Mouse (Mus musculus) intestine, embryonic 15.5 days (tissue): Measurements from ENCODE around the gene Gna11. TPM values are rescaled to one million over a fixed set of nuclear protein-coding genes. Genes with fewer than 3 reads are reported as not detected.
A peak's percentile ranks its signal among the peaks of the same experiment; 100 is the strongest.

Experiments used
- ATAC-seq: fragments of 200-750 bp; cut with Nextera tagmentation; 2 replicates; pipeline ENCODE4 v1.8.0; 2017; ENCODE audit warnings: moderate TSS enrichment, moderate library complexity
- H3K27ac ChIP-seq: fragments of 300-500 bp; sonication (generic); 2 replicates; pipeline ENCODE4 v1.5.1; 2015; ENCODE audit warnings: mild to moderate bottlenecking, inconsistent platforms
- H3K27me3 ChIP-seq: fragments of 300-500 bp; sonication (generic); replicated peaks from 2 replicates; pipeline ENCODE4 v1.6.1; 2015; ENCODE audit warnings: inconsistent platforms
- H3K36me3 ChIP-seq: fragments of 300-500 bp; sonication (generic); 2 replicates; pipeline ENCODE4 v1.6.1; 2015; ENCODE audit warnings: inconsistent platforms
- H3K4me1 ChIP-seq: fragments of 300-500 bp; sonication (generic); replicated peaks from 2 replicates; pipeline ENCODE4 v1.6.1; 2015; ENCODE audit warnings: inconsistent platforms
- H3K4me2 ChIP-seq: fragments of 300-500 bp; sonication (generic); replicated peaks from 2 replicates; pipeline ENCODE4 v1.6.1; 2015; ENCODE audit warnings: mild to moderate bottlenecking, inconsistent platforms
- H3K4me3 ChIP-seq: fragments of 300-500 bp; sonication (generic); replicated peaks from 2 replicates; pipeline ENCODE4 v1.5.1; 2015; ENCODE audit warnings: inconsistent platforms
- H3K9ac ChIP-seq: fragments of 300-500 bp; sonication (generic); 2 replicates; pipeline ENCODE4 v1.6.1; 2015; ENCODE audit warnings: inconsistent platforms
- H3K9me3 ChIP-seq: fragments of 300-500 bp; sonication (generic); 2 replicates; pipeline ENCODE4 v1.6.1; 2016; ENCODE audit warnings: inconsistent platforms
- WGBS: fragments of 180-500 bp; shearing (Covaris S2); methylation state at CpG from one replicate; pipeline ENCODE4 v1.1.7; 2015; 5-methylcytosine and 5-hydroxymethylcytosine counted together
- polyA plus RNA-seq: library from polyadenylated mRNA; unstranded; fragments of >200 nt; fragmentation: Nextera tagmentation; extraction: Ambion mirVana; gene quantifications from 2 replicates; pipeline ENCODE4 v1.2.1, GENCODE M21; 2015

The Gna11 gene
- polyA plus RNA-seq, 1 experiment from 2014 or later = 245 TPM

- Histone ChIP-seq H3K4me3 (no peak overlapping the region), H3K36me3 (no peaks in the 10 kb centered on the region), H3K27ac (peak overlapping the region; percentile 44; the same call in 1 of the 2 replicates), H3K4me1 (peaks cover 65% of the 10 kb centered on the region), H3K9ac (no peak overlapping the region), H3K9me3 (no peaks in the 10 kb centered on the region), H3K27me3 (0 out of 2 replicates have a peak, but pooled peaks cover 3% of the 10 kb centered on the region), H3K4me2 (peak overlapping the region; percentile 82)
- WGBS = 18% methylated on average over 9 of the region's 9 CpGs
- ATAC-seq = no peak
Measured at GRCm38 (mm10) chr10:81572975-81573374, 28.0 kb upstream of the Gna11 start.

GRCm38 (mm10) chr10:81572133-81572671, 27.2 kb upstream of the Gna11 start:
- no peak overlapping the region for H3K9ac ChIP-seq
- peak; percentile 3; the same call in 1 of the 2 replicates for ATAC-seq

GRCm38 (mm10) chr10:81571501-81571876, 26.5 kb upstream of the Gna11 start:
- Histone ChIP-seq H3K9ac (peak overlapping the region; percentile 6; the same call in 1 of the 2 replicates), H3K9me3 (no peaks in the 10 kb centered on the region), H3K4me1 (peaks cover 69% of the 10 kb centered on the region), H3K4me3 (peak overlapping the region; percentile 44), H3K27ac (peak overlapping the region; percentile 79), H3K36me3 (no peaks in the 10 kb centered on the region), H3K4me2 (peak overlapping the region; percentile 82), H3K27me3 (0 out of 2 replicates have a peak, but pooled peaks cover 3% of the 10 kb centered on the region)
- ATAC-seq = peak; percentile 89
- WGBS = under 1% methylated on average over 18 of the region's 18 CpGs

More at GRCm38 (mm10) chr10:81572133-81572671, 27.2 kb upstream of the Gna11 start:
- H3K27ac ChIP-seq = peak overlapping the region; percentile 72
- 0 out of 2 replicates have a peak, but pooled peaks cover 3% of the 10 kb centered on the region for H3K27me3 ChIP-seq
- peak overlapping the region; percentile 82 for H3K4me2 ChIP-seq
- H3K36me3 ChIP-seq = no peaks in the 10 kb centered on the region
- no peaks in the 10 kb centered on the region for H3K9me3 ChIP-seq
- peaks cover 69% of the 10 kb centered on the region for H3K4me1 ChIP-seq
- WGBS = 5% methylated on average over 9 of the region's 9 CpGs
- peak overlapping the region; percentile 27 for H3K4me3 ChIP-seq

GRCm38 (mm10) chr10:81570831-81571500, 26.0 kb upstream of the Gna11 start:
- ATAC-seq = peak; percentile 61
- Histone ChIP-seq H3K36me3 (peaks cover 5% of the 10 kb centered on the region; the same call in 1 of the 2 replicates), H3K4me2 (peak overlapping the region; percentile 82), H3K9ac (peak overlapping the region; percentile 26), H3K27me3 (0 out of 2 replicates have a peak, but pooled peaks cover 3% of the 10 kb centered on the region), H3K9me3 (no peaks in the 10 kb centered on the region), H3K4me1 (peaks cover 64% of the 10 kb centered on the region), H3K27ac (peak overlapping the region; percentile 82), H3K4me3 (peak overlapping the region; percentile 44)
- under 1% methylated on average over 34 of the region's 34 CpGs for WGBS

- H3K4me2 ChIP-seq = peak overlapping the region; percentile 82
- H3K36me3 ChIP-seq = peaks cover 12% of the 10 kb centered on the region
- H3K27ac ChIP-seq = peak overlapping the region; percentile 82
- 0 out of 2 replicates have a peak, but pooled peaks cover 3% of the 10 kb centered on the region for H3K27me3 ChIP-seq
- H3K9ac ChIP-seq = peak overlapping the region; percentile 26; the same call in 1 of the 2 replicates
- no peaks in the 10 kb centered on the region for H3K9me3 ChIP-seq
- peak overlapping the region; percentile 44 for H3K4me3 ChIP-seq
- 5% methylated on average over 11 of the region's 11 CpGs for WGBS
- 0 out of 2 replicates have a peak, but pooled peaks have one; percentile 0 for ATAC-seq
- H3K4me1 ChIP-seq = peaks cover 61% of the 10 kb centered on the region
Measured at GRCm38 (mm10) chr10:81570238-81570800, 25.3 kb upstream of the Gna11 start.

GRCm38 (mm10) chr10:81569507-81570237, 24.7 kb upstream of the Gna11 start:
- peaks cover 64% of the 10 kb centered on the region for H3K4me1 ChIP-seq

GRCm38 (mm10) chr10:81568381-81569191, 23.6 kb upstream of the Gna11 start:
- peak; percentile 11 for ATAC-seq
- H3K9me3 ChIP-seq = no peaks in the 10 kb centered on the region
- H3K27me3 ChIP-seq = 0 out of 2 replicates have a peak, but pooled peaks cover 3% of the 10 kb centered on the region
- 0 out of 2 replicates have a peak overlapping the region, but pooled peaks have one; percentile 6 for H3K9ac ChIP-seq
- H3K27ac ChIP-seq = peak overlapping the region; percentile 83
- WGBS = 8% methylated on average over 16 of the region's 16 CpGs
- H3K4me2 ChIP-seq = peak overlapping the region; percentile 44
- peaks cover 19% of the 10 kb centered on the region for H3K36me3 ChIP-seq
- peaks cover 66% of the 10 kb centered on the region for H3K4me1 ChIP-seq
- H3K4me3 ChIP-seq = no peak overlapping the region

More at GRCm38 (mm10) chr10:81569507-81570237, 24.7 kb upstream of the Gna11 start:
- Histone ChIP-seq H3K27me3 (0 out of 2 replicates have a peak, but pooled peaks cover 3% of the 10 kb centered on the region), H3K4me2 (no peak overlapping the region), H3K27ac (peak overlapping the region; percentile 83), H3K4me3 (no peak overlapping the region), H3K36me3 (peaks cover 17% of the 10 kb centered on the region), H3K9ac (no peak overlapping the region), H3K9me3 (no peaks in the 10 kb centered on the region)
- ATAC-seq = no peak
- 63% methylated on average over 9 of the region's 9 CpGs for WGBS

- H3K36me3 ChIP-seq = peaks cover 22% of the 10 kb centered on the region
- H3K4me3 ChIP-seq = no peak overlapping the region
- no peak overlapping the region for H3K27ac ChIP-seq
- H3K9ac ChIP-seq = no peak overlapping the region
- H3K27me3 ChIP-seq = no peaks in the 10 kb centered on the region
- 58% methylated on average over 20 of the region's 20 CpGs for WGBS
- peaks cover 72% of the 10 kb centered on the region for H3K4me1 ChIP-seq
- no peaks in the 10 kb centered on the region for H3K9me3 ChIP-seq
- ATAC-seq = no peak
- no peak overlapping the region for H3K4me2 ChIP-seq
Measured at GRCm38 (mm10) chr10:81565257-81566228, 20.6 kb upstream of the Gna11 start.

GRCm38 (mm10) chr10:81564734-81565133, 19.7 kb upstream of the Gna11 start:
- Histone ChIP-seq H3K4me2 (peak overlapping the region; percentile 87; the same call in 1 of the 2 replicates), H3K4me1 (peaks cover 65% of the 10 kb centered on the region), H3K4me3 (peak overlapping the region; percentile 30; the same call in 1 of the 2 replicates), H3K36me3 (peaks cover 22% of the 10 kb centered on the region), H3K27me3 (no peaks in the 10 kb centered on the region), H3K27ac (no peak overlapping the region), H3K9ac (no peak overlapping the region), H3K9me3 (no peaks in the 10 kb centered on the region)
- ATAC-seq = no peak
- WGBS = 34% methylated on average over 10 of the region's 10 CpGs

- Histone ChIP-seq H3K4me3 (peak overlapping the region; percentile 30), H3K36me3 (peaks cover 22% of the 10 kb centered on the region), H3K27ac (peak overlapping the region; percentile 75), H3K4me2 (peak overlapping the region; percentile 87), H3K9ac (peak overlapping the region; percentile 45), H3K9me3 (no peaks in the 10 kb centered on the region), H3K4me1 (peaks cover 61% of the 10 kb centered on the region), H3K27me3 (no peaks in the 10 kb centered on the region)
- no peak for ATAC-seq
- WGBS = 5% methylated on average over 10 of the region's 10 CpGs
Measured at GRCm38 (mm10) chr10:81564216-81564615, 19.2 kb upstream of the Gna11 start.
